Mouse (Mus musculus) heart, postnatal 0 days (tissue): Measurements from ENCODE around the gene Ntm.

Source experiments
- CTCF ChIP-seq: IDR thresholded peaks from 2 replicates; pipeline ENCODE4 v1.5.1; 2016; ENCODE audit warnings: antibody characterized with exemption, control low read depth, low read depth
- EP300 ChIP-seq: IDR thresholded peaks from 2 replicates; pipeline ENCODE4 v1.6.1; 2016; ENCODE audit warnings: antibody characterized with exemption, low read depth

- no peak for TF ChIP-seq CTCF
- no peak for TF ChIP-seq EP300
These were observed 78.9 kb downstream of the Ntm start for GRCm38 (mm10) chr9:29884062-29884461.
